Mouse (Mus musculus) myocyte (in vitro differentiated cells): Measurements from ENCODE around the gene Akt1.

Experiments
- CEBPB ChIP-seq: IDR thresholded peaks from 2 replicates; pipeline ENCODE4 v1.6.1; 2011; ENCODE audit warnings: mild to moderate bottlenecking, moderate library complexity; ENCODE audit not compliant: poor library complexity, insufficient read depth, severe bottlenecking
- E2F4 ChIP-seq: IDR thresholded peaks from one replicate; pipeline ENCODE4 v1.6.1; 2011; ENCODE audit warnings: mild to moderate bottlenecking, control low read depth, moderate library complexity; ENCODE audit not compliant: insufficient read depth
- MAX ChIP-seq: IDR thresholded peaks from one replicate; pipeline ENCODE4 v1.6.1; 2011; ENCODE audit warnings: low read depth, mild to moderate bottlenecking, control low read depth
- MYOD1 ChIP-seq, 3 experiments: IDR thresholded peaks; one replicate each; pipeline ENCODE4 v1.6.1; 2011; ENCODE audit warnings: control low read depth in 2 of 3, low read depth in 2 of 3, mild to moderate bottlenecking in 2 of 3, moderate library complexity in 1 of 3; ENCODE audit not compliant: insufficient read length in 2 of 3, control insufficient read depth in 1 of 3
- MYOG ChIP-seq, 3 experiments: IDR thresholded peaks; one replicate each; pipeline ENCODE4 v1.6.1; 2011; ENCODE audit warnings: control low read depth in 2 of 3, low read depth in 2 of 3, mild to moderate bottlenecking in 2 of 3; ENCODE audit not compliant: insufficient read length in 2 of 3, control insufficient read depth in 1 of 3, insufficient read depth in 1 of 3
- POLR2A ChIP-seq: IDR thresholded peaks from one replicate; pipeline ENCODE4 v1.6.1; 2011; ENCODE audit warnings: low read depth, mild to moderate bottlenecking, control low read depth, moderate library complexity; ENCODE audit not compliant: insufficient read length
- POLR2AphosphoS2 ChIP-seq: IDR thresholded peaks from one replicate; pipeline ENCODE4 v1.6.1; 2011; ENCODE audit warnings: low read depth, control low read depth; ENCODE audit not compliant: insufficient read length
- REST ChIP-seq: IDR thresholded peaks from one replicate; pipeline ENCODE4 v1.6.1; 2011; ENCODE audit warnings: mild to moderate bottlenecking, control low read depth, moderate library complexity; ENCODE audit not compliant: insufficient read depth, insufficient read length
- TCF12 ChIP-seq: IDR thresholded peaks from one replicate; pipeline ENCODE4 v1.6.1; 2011; ENCODE audit warnings: mild to moderate bottlenecking, control low read depth; ENCODE audit not compliant: poor library complexity, insufficient read depth, severe bottlenecking
- TCF3 ChIP-seq: IDR thresholded peaks from one replicate; pipeline ENCODE4 v1.6.1; 2011; ENCODE audit warnings: low read depth, control low read depth; ENCODE audit not compliant: insufficient read length
- USF1 ChIP-seq: IDR thresholded peaks from one replicate; pipeline ENCODE4 v1.6.1; 2011; ENCODE audit warnings: low read depth, mild to moderate bottlenecking, control low read depth, moderate library complexity

GRCm38 (mm10) chr12:112604022-112604421 lies 70.7 kb downstream of the Akt1 start:
- TF ChIP-seq TCF3 (no peak), POLR2AphosphoS2 (no peak), E2F4 (no peak), CEBPB (no peak), POLR2A (no peak), USF1 (no peak), MYOG (IDR thresholded peaks at IDR 0.05; ENCODE audit: control insufficient read depth in 1 of 3, insufficient read depth in 1 of 3, insufficient read length in 2 of 3, low read depth in 2 of 3) (no peak), TCF12 (no peak), MAX (no peak), REST (no peak), MYOD1 (IDR thresholded peaks at IDR 0.05; ENCODE audit: control insufficient read depth in 1 of 3, insufficient read length in 2 of 3, low read depth in 2 of 3) (no peak)
